9 mouse cellular contexts compared by ENCODE assay signal in genomic region chr17:83955978-83956377, GRCm38 (mm10).
DNase-seq lines count a peak whose midpoint lies in the region; ATAC-seq lines count a peak whose summit lies in the region.
"Had no signal": no experiment of that assay in that cellular context is flagged by ENCODE, and none has a peak within 500 bp of the region (broad histone marks: within the 10 kb centered on the region; RNA-seq: fewer than 3 reads in every experiment).

No protein-coding gene starts in this region.

- 72% methylated on average over 5 of the region's 5 CpGs for WGBS in heart, embryonic 16.5 days
- 32% methylated on average over 5 of the region's 5 CpGs for WGBS in embryonic facial prominence, embryonic 11.5 days

- peak overlapping the region; percentile 85 for H3K27ac ChIP-seq in heart, embryonic 16.5 days (ENCODE audit: low read length)
- H3K27ac ChIP-seq in embryonic facial prominence, embryonic 11.5 days (replicated peaks; ENCODE audit: low read depth, low read length) = peak overlapping the region; percentile 59

- no peak overlapping the region for H3K4me2 ChIP-seq in heart, embryonic 16.5 days (ENCODE audit: low read depth, low read length)
- no peak overlapping the region for H3K4me2 ChIP-seq in embryonic facial prominence, embryonic 11.5 days (ENCODE audit: low read depth, low read length)

- H3K27me3 ChIP-seq in heart, embryonic 16.5 days (ENCODE audit: control insufficient read depth, insufficient read depth, low read length) = no peaks in the 10 kb centered on the region
- H3K27me3 ChIP-seq in embryonic facial prominence, embryonic 11.5 days (ENCODE audit: control insufficient read depth, insufficient read depth, low read length) = no peaks in the 10 kb centered on the region

- peak overlapping the region; percentile 35; the same call in 1 of the 2 replicates for H3K9ac ChIP-seq in heart, embryonic 16.5 days (ENCODE audit: low read length)
- H3K9ac ChIP-seq in embryonic facial prominence, embryonic 11.5 days (replicated peaks; ENCODE audit: low read length) = peak overlapping the region; percentile 13; the same call in 1 of the 2 replicates

- no peaks in the 10 kb centered on the region for H3K9me3 ChIP-seq in heart, embryonic 16.5 days (replicated peaks; ENCODE audit: control insufficient read depth, low read length)
- H3K9me3 ChIP-seq in embryonic facial prominence, embryonic 11.5 days (replicated peaks; ENCODE audit: control insufficient read depth, low read length) = no peaks in the 10 kb centered on the region

- no peak overlapping the region for H3K4me3 ChIP-seq in heart, embryonic 16.5 days (ENCODE audit: low read length)
- no peak overlapping the region for H3K4me3 ChIP-seq in embryonic facial prominence, embryonic 11.5 days (ENCODE audit: low read depth, low read length)
- H3K4me3 ChIP-seq: myocyte had no signal

- ATAC-seq in heart, embryonic 16.5 days (replicated peaks; ENCODE audit: extremely low read depth, insufficient read depth, low FRiP score) = no peak
- ATAC-seq in embryonic facial prominence, embryonic 11.5 days (replicated peaks; ENCODE audit: insufficient number of reproducible peaks, low FRiP score, low TSS enrichment, low read depth) = no peak

- H3K36me3 ChIP-seq in heart, embryonic 16.5 days (ENCODE audit: control insufficient read depth, insufficient read depth) = no peaks in the 10 kb centered on the region
- H3K36me3 ChIP-seq in embryonic facial prominence, embryonic 11.5 days (replicated peaks; ENCODE audit: control insufficient read depth, insufficient read depth, low read depth, low read length) = no peaks in the 10 kb centered on the region

- H3K4me1 ChIP-seq in heart, embryonic 16.5 days (ENCODE audit: control insufficient read depth, insufficient read depth, low read length) = peaks cover 57% of the 10 kb centered on the region
- H3K4me1 ChIP-seq in embryonic facial prominence, embryonic 11.5 days (ENCODE audit: control insufficient read depth, insufficient read depth, low read length) = peaks cover 24% of the 10 kb centered on the region

- no peak for DNase-seq in heart, postnatal 4 days
- peak; percentile 45 for DNase-seq in embryonic facial prominence, embryonic 11.5 days (ENCODE audit: low spot score)
- DNase-seq in kidney, postnatal 36 days = peak; percentile 87 to 89
- peak; percentile 73 for DNase-seq in lung, postnatal 25 days (ENCODE audit: low spot score)
- no peak for DNase-seq in frontal cortex, postnatal 25 days (ENCODE audit: low spot score in 2 of 2)
- DNase-seq in B cell, adult 2 months = no peak
- no peak for DNase-seq in adrenal gland, adult 8-10 months

Comparison
In these comparisons a context has a peak if more than half of its experiments do, and no peak if none do; other contexts are left out.
1. DNase-seq: peak in embryonic facial prominence, embryonic 11.5 days (single experiment), kidney, postnatal 36 days (2 of 2) and lung, postnatal 25 days (single experiment); none in heart, postnatal 4 days (single experiment), frontal cortex, postnatal 25 days (0 of 2), B cell, adult 2 months (0 of 2) and adrenal gland, adult 8-10 months (single experiment).